Mouse (Mus musculus) intestine, embryonic 14.5 days (tissue): ENCODE measurements around the gene Agpat1. TPM values are rescaled to one million over a fixed set of nuclear protein-coding genes. Genes with fewer than 3 reads are reported as not detected.
A peak's percentile ranks its signal among the peaks of the same experiment; 100 is the strongest.

ENCODE experiments used
- ATAC-seq: fragments of 200-750 bp; cut with Nextera tagmentation; replicated peaks from 2 replicates; pipeline ENCODE4 v1.8.0; 2017; ENCODE audit warnings: low read depth, moderate number of reproducible peaks, moderate TSS enrichment, moderate library complexity; ENCODE audit not compliant: low FRiP score, low TSS enrichment
- DNase-seq: peaks from one replicate; pipeline ENCODE4 v3.0.0-alpha.2; 2018; ENCODE audit warnings: low spot score
- H3K27ac ChIP-seq: fragments of 300-500 bp; sonication (generic); 2 replicates; pipeline ENCODE4 v1.5.1; 2014; ENCODE audit warnings: low read depth, mild to moderate bottlenecking, control low read depth
- H3K27me3 ChIP-seq: fragments of 300-500 bp; sonication (generic); replicated peaks from 2 replicates; pipeline ENCODE4 v1.6.1; 2014; ENCODE audit warnings: low read length, control low read depth; ENCODE audit not compliant: control insufficient read depth, insufficient read depth
- H3K36me3 ChIP-seq: fragments of 300-500 bp; sonication (generic); 2 replicates; pipeline ENCODE4 v1.6.1; 2014; ENCODE audit warnings: low read length, control low read depth; ENCODE audit not compliant: control insufficient read depth, insufficient read depth
- H3K4me1 ChIP-seq: fragments of 300-500 bp; sonication (generic); replicated peaks from 2 replicates; pipeline ENCODE4 v1.6.1; 2014; ENCODE audit warnings: low read length, control low read depth, mixed read lengths; ENCODE audit not compliant: control insufficient read depth, insufficient read depth
- H3K4me2 ChIP-seq: fragments of 300-500 bp; sonication (generic); 2 replicates; pipeline ENCODE4 v1.6.1; 2014; ENCODE audit warnings: low read length
- H3K4me3 ChIP-seq: fragments of 300-500 bp; sonication (generic); 2 replicates; pipeline ENCODE4 v1.5.1; 2014; ENCODE audit warnings: low read depth, low read length, control low read depth, mixed read lengths
- H3K9ac ChIP-seq: fragments of 300-500 bp; sonication (generic); 2 replicates; pipeline ENCODE4 v1.6.1; 2014; ENCODE audit warnings: mild to moderate bottlenecking, low read length
- H3K9me3 ChIP-seq: fragments of 300-500 bp; sonication (generic); 2 replicates; pipeline ENCODE4 v1.6.1; 2016; ENCODE audit warnings: low read length, control low read depth; ENCODE audit not compliant: control insufficient read depth
- WGBS: fragments of 180-500 bp; shearing (Covaris S2); extraction: QIAGEN DNeasy Blood & Tissue Kit; methylation state at CpG from one replicate; pipeline ENCODE4 v1.1.7; 2014; 5-methylcytosine and 5-hydroxymethylcytosine counted together
- polyA plus RNA-seq: library from polyadenylated mRNA; unstranded; fragments of >200 nt; fragmentation: Nextera tagmentation; extraction: Ambion mirVana; gene quantifications from 2 replicates; pipeline ENCODE4 v1.2.1, GENCODE M21; 2014

The Agpat1 gene
- polyA plus RNA-seq = 59.7 and 62.3 TPM in 2 replicates

DNA sequence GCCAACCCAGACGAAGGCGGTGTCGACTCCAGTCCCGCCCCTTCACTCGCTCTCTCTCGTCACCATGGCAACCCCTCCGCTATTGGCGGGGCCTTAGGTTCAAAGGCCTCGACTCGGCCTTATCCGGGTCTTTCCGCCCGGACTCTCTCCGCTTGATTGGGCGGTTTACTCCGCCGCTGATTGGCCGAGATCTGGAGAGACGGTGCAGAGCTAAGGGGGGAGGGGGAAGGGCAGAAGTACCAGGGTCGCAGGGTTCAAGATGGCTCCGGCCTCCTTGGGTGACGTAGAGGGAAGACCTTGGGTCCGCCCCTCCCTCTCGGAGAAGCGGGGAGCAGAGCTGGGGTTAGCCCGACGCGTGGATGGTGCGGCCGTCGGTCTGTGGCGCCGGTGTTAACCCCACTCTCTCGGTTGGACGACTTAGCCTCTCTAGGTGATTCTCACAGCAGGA lies at the start of gene Agpat1:
Gene Agpat1 (plus strand): TSS at position 202 of the 448 bp plus-strand sequence.
- Histone ChIP-seq H3K27me3 (no peaks in the 10 kb centered on the region), H3K4me3 (peak within 1 kb of the TSS; percentile 97), H3K27ac (peak within 1 kb of the TSS; percentile 90), H3K9ac (peak within 1 kb of the TSS; percentile 86), H3K9me3 (no peaks in the 10 kb centered on the region), H3K4me2 (peak within 1 kb of the TSS; percentile 94), H3K36me3 (peaks cover 24% of the 10 kb centered on the region), H3K4me1 (peaks cover 33% of the 10 kb centered on the region)
- WGBS = under 1% methylated on average over 34 of the region's 35 CpGs
- DNase-seq (peak; percentile 98), ATAC-seq (peak; percentile 88)

- Histone ChIP-seq H3K9me3 (no peaks in the 10 kb centered on the region), H3K9ac (no peak overlapping the region), H3K4me3 (no peak overlapping the region), H3K4me1 (no peaks in the 10 kb centered on the region), H3K27me3 (no peaks in the 10 kb centered on the region), H3K36me3 (no peaks in the 10 kb centered on the region), H3K27ac (no peak overlapping the region), H3K4me2 (no peak overlapping the region)
- peak; percentile 90 for DNase-seq
- ATAC-seq = no peak
- WGBS = 18% methylated on average over 5 of the region's 5 CpGs
Measured at GRCm38 (mm10) chr17:34555483-34555882, 48.6 kb upstream of the Agpat1 start.

DNA sequence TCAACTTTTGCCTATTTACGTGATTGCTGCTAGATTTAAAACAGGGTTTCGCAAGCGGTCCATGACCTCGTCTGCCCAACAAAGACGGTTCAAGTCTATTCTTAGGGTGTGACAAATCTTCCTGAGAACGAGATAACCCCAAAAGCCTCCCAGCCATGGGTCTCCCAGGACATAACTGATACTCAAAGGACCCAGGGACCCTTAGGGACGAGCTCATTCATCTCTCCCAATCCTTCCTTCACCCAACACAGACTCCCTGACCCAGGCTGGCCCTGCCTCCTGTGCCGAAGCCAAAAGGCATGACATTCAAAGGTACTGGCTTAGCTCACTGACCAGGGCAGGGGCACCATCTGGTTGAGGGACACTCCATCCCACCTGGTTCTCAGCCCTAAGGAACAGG lies 47.7 kb upstream of the Agpat1 start:
- no peak overlapping the region for H3K27ac ChIP-seq
- H3K9ac ChIP-seq = no peak overlapping the region
- ATAC-seq (no peak), DNase-seq (no peak)
- no peak overlapping the region for H3K4me2 ChIP-seq
- no peaks in the 10 kb centered on the region for H3K4me1 ChIP-seq
- no peak overlapping the region for H3K4me3 ChIP-seq
- H3K9me3 ChIP-seq = no peaks in the 10 kb centered on the region
- WGBS = 83% methylated on average over 8 of the region's 8 CpGs
- no peaks in the 10 kb centered on the region for H3K36me3 ChIP-seq
- no peaks in the 10 kb centered on the region for H3K27me3 ChIP-seq

- DNase-seq = no peak
- Histone ChIP-seq H3K4me3 (no peak overlapping the region), H3K9me3 (no peaks in the 10 kb centered on the region), H3K27me3 (no peaks in the 10 kb centered on the region), H3K27ac (no peak overlapping the region), H3K9ac (no peak overlapping the region), H3K4me2 (no peak overlapping the region), H3K36me3 (no peaks in the 10 kb centered on the region), H3K4me1 (no peaks in the 10 kb centered on the region)
- no peak for ATAC-seq
- 61% methylated on average over 11 of the region's 11 CpGs for WGBS
Measured at GRCm38 (mm10) chr17:34557411-34557810, 46.7 kb upstream of the Agpat1 start.

GRCm38 (mm10) chr17:34559116-34559515 lies 44.9 kb upstream of the Agpat1 start:
- Histone ChIP-seq H3K27me3 (no peaks in the 10 kb centered on the region), H3K4me1 (peaks cover 4% of the 10 kb centered on the region; the same call in 1 of the 2 replicates), H3K9me3 (no peaks in the 10 kb centered on the region), H3K4me3 (no peak overlapping the region), H3K36me3 (no peaks in the 10 kb centered on the region), H3K4me2 (no peak overlapping the region), H3K27ac (no peak overlapping the region), H3K9ac (no peak overlapping the region)
- DNase-seq = no peak
- no peak for ATAC-seq
- WGBS = 82% methylated on average over 7 of the region's 7 CpGs

GRCm38 (mm10) chr17:34559895-34560294 lies 44.2 kb upstream of the Agpat1 start:
- no peak overlapping the region for H3K9ac ChIP-seq
- peaks cover 11% of the 10 kb centered on the region; the same call in 1 of the 2 replicates for H3K4me1 ChIP-seq
- no peak overlapping the region for H3K27ac ChIP-seq
- H3K4me2 ChIP-seq = no peak overlapping the region
- 26% methylated on average over 15 of the region's 15 CpGs for WGBS
- DNase-seq = no peak
- no peaks in the 10 kb centered on the region for H3K36me3 ChIP-seq
- no peaks in the 10 kb centered on the region for H3K9me3 ChIP-seq
- H3K4me3 ChIP-seq = no peak overlapping the region
- no peak for ATAC-seq
- no peaks in the 10 kb centered on the region for H3K27me3 ChIP-seq

DNA sequence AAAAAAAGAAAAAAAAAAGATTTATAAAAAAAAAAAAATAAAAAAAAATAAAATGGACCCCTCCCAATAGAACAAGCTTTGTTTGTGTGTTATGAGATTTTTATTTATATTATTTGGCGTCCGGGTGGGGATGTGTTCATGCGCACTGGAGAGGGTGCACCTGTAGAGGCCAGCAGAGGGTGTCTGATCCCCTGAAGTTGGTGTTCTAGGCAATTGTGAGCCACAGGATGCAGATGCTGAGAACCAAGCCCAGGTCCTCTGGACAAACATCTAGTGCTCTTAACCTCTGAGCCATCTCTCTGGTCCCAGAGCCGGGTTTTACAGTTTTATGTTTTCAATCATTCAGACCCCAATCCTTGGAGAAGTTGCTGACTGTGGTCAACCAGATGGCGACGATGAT lies 43.6 kb upstream of the Agpat1 start:
- peaks cover 15% of the 10 kb centered on the region; the same call in 1 of the 2 replicates for H3K4me1 ChIP-seq
- DNase-seq = no peak
- H3K4me3 ChIP-seq = no peak overlapping the region
- H3K4me2 ChIP-seq = no peak overlapping the region
- 89% methylated on average over 6 of the region's 6 CpGs for WGBS
- no peaks in the 10 kb centered on the region for H3K27me3 ChIP-seq
- H3K36me3 ChIP-seq = no peaks in the 10 kb centered on the region
- ATAC-seq = no peak
- H3K9ac ChIP-seq = no peak overlapping the region
- no peaks in the 10 kb centered on the region for H3K9me3 ChIP-seq
- no peak overlapping the region for H3K27ac ChIP-seq

DNA sequence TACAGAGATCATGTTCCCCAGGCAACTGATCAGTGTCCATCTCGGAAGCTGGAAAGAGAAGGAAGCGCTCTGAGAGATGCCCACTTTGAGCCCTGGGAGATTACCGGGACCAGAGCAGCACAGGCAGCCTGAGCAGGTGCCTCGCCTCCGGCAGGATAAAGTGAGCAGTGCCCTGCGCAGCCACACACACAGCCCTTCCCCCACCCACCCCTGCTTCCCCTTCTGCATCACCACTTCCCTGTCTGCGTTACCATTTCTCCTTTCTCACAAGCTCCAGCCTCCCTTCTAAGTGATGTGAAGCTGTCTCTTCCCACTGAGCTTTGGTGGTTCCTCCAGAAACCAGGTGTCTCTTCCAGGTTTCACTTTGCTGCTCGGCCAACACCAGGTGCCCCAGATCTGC lies 42.9 kb upstream of the Agpat1 start:
- Histone ChIP-seq H3K4me3 (no peak overlapping the region), H3K27ac (0 out of 2 replicates have a peak overlapping the region, but pooled peaks have one; percentile 45), H3K9me3 (no peaks in the 10 kb centered on the region), H3K4me1 (peaks cover 15% of the 10 kb centered on the region; the same call in 1 of the 2 replicates), H3K9ac (no peak overlapping the region), H3K36me3 (no peaks in the 10 kb centered on the region), H3K4me2 (no peak overlapping the region), H3K27me3 (no peaks in the 10 kb centered on the region)
- WGBS = 58% methylated on average over 8 of the region's 8 CpGs
- ATAC-seq = no peak
- DNase-seq = no peak

- no peak overlapping the region for H3K4me2 ChIP-seq
- no peak for ATAC-seq
- H3K4me1 ChIP-seq = peaks cover 15% of the 10 kb centered on the region; the same call in 1 of the 2 replicates
- 57% methylated on average over 3 of the region's 3 CpGs for WGBS
- no peak overlapping the region for H3K27ac ChIP-seq
- no peaks in the 10 kb centered on the region for H3K36me3 ChIP-seq
- no peaks in the 10 kb centered on the region for H3K9me3 ChIP-seq
- no peak for DNase-seq
- H3K27me3 ChIP-seq = no peaks in the 10 kb centered on the region
- H3K4me3 ChIP-seq = no peak overlapping the region
- H3K9ac ChIP-seq = no peak overlapping the region
Measured at GRCm38 (mm10) chr17:34562595-34562994, 41.5 kb upstream of the Agpat1 start.
